Mouse (Mus musculus): ENCODE data around the gene Htatip2. TPM values are rescaled to one million over a fixed set of nuclear protein-coding genes. Genes with fewer than 3 reads are reported as not detected.

Htatip2 gene
- polyA plus RNA-seq, 1 experiment from 2014 or later: 12.5 TPM

- TF ChIP-seq CTCF (IDR thresholded peaks at IDR 0.05; ENCODE audit: low read depth): peak; percentile 84
- ATAC-seq (ENCODE audit: insufficient read depth): peak; percentile 29; the same call in 1 of the 2 replicates
- DNase-seq: peak; percentile 90
Observed at GRCm38 (mm10) chr7:49751148-49751547, 7.8 kb upstream of the Htatip2 start.

GRCm38 (mm10) chr7:49752730-49753506 is 6.0 kb upstream of the Htatip2 start:
- no peaks in the 10 kb centered on the region for H3K36me3 ChIP-seq (ENCODE audit: insufficient read depth)
- H3K4me1 ChIP-seq (ENCODE audit: insufficient read depth): no peaks in the 10 kb centered on the region
- no peak overlapping the region for H3K27ac ChIP-seq (ENCODE audit: low read depth)
- TF ChIP-seq CTCF (IDR thresholded peaks at IDR 0.05; ENCODE audit: low read depth): peak; percentile 73
- H3K9me3 ChIP-seq (ENCODE audit: low read depth, low read length): no peaks in the 10 kb centered on the region
- no peak overlapping the region for H3K4me3 ChIP-seq (ENCODE audit: low read depth, low read length)
- 0 out of 2 replicates have a peak, but pooled peaks cover 6% of the 10 kb centered on the region for H3K27me3 ChIP-seq (ENCODE audit: insufficient read depth, low read length)
- WGBS: 17% methylated on average over 25 of the region's 25 CpGs
- ATAC-seq (ENCODE audit: insufficient read depth): 0 out of 2 replicates have a peak, but pooled peaks have one; percentile 20
- no peak overlapping the region for H3K9ac ChIP-seq
- DNase-seq: peak; percentile 84
- H3K4me2 ChIP-seq: peak overlapping the region; percentile 41

More at GRCm38 (mm10) chr7:49751148-49751547, 7.8 kb upstream of the Htatip2 start:
- WGBS: 5% methylated on average over 4 of the region's 4 CpGs
- Histone ChIP-seq H3K4me2 (no peak overlapping the region), H3K4me1 (ENCODE audit: insufficient read depth) (no peaks in the 10 kb centered on the region), H3K9ac (no peak overlapping the region), H3K36me3 (ENCODE audit: insufficient read depth) (no peaks in the 10 kb centered on the region), H3K27ac (ENCODE audit: low read depth) (no peak overlapping the region), H3K4me3 (ENCODE audit: low read depth, low read length) (no peak overlapping the region), H3K9me3 (ENCODE audit: low read depth, low read length) (no peaks in the 10 kb centered on the region), H3K27me3 (ENCODE audit: insufficient read depth, low read length) (0 out of 2 replicates have a peak, but pooled peaks cover 6% of the 10 kb centered on the region)

- no peak overlapping the region for H3K27ac ChIP-seq (ENCODE audit: low read depth)
- no peak overlapping the region for H3K4me2 ChIP-seq
- H3K4me3 ChIP-seq (ENCODE audit: low read depth, low read length): no peak overlapping the region
- DNase-seq: peak; percentile 84
- peak; percentile 86 for TF ChIP-seq CTCF (IDR thresholded peaks at IDR 0.05; ENCODE audit: low read depth)
- 0 out of 2 replicates have a peak, but pooled peaks cover 6% of the 10 kb centered on the region for H3K27me3 ChIP-seq (ENCODE audit: insufficient read depth, low read length)
- ATAC-seq (ENCODE audit: insufficient read depth): no peak
- no peaks in the 10 kb centered on the region for H3K4me1 ChIP-seq (ENCODE audit: insufficient read depth)
- H3K9ac ChIP-seq: no peak overlapping the region
- 4% methylated on average over 9 of the region's 9 CpGs for WGBS
- H3K36me3 ChIP-seq (ENCODE audit: insufficient read depth): no peaks in the 10 kb centered on the region
- no peaks in the 10 kb centered on the region for H3K9me3 ChIP-seq (ENCODE audit: low read depth, low read length)
Observed at GRCm38 (mm10) chr7:49754767-49755166, 4.1 kb upstream of the Htatip2 start.

GRCm38 (mm10) chr7:49762605-49763004 is 3.7 kb downstream of the Htatip2 start:
- H3K9ac ChIP-seq: no peak overlapping the region
- DNase-seq (no peak), ATAC-seq (ENCODE audit: insufficient read depth) (no peak)
- no peaks in the 10 kb centered on the region for H3K4me1 ChIP-seq (ENCODE audit: insufficient read depth)
- TF ChIP-seq CTCF (IDR thresholded peaks at IDR 0.05; ENCODE audit: low read depth): no peak
- H3K27ac ChIP-seq (ENCODE audit: low read depth): no peak overlapping the region
- no peak overlapping the region for H3K4me2 ChIP-seq
- H3K9me3 ChIP-seq (ENCODE audit: low read depth, low read length): no peaks in the 10 kb centered on the region
- no peaks in the 10 kb centered on the region for H3K36me3 ChIP-seq (ENCODE audit: insufficient read depth)
- no peak overlapping the region for H3K4me3 ChIP-seq (ENCODE audit: low read depth, low read length)
- WGBS: 71% methylated on average over 13 of the region's 13 CpGs
- H3K27me3 ChIP-seq (ENCODE audit: insufficient read depth, low read length): no peaks in the 10 kb centered on the region

GRCm38 (mm10) chr7:49764011-49764716 is 5.2 kb downstream of the Htatip2 start:
- Histone ChIP-seq H3K4me1 (ENCODE audit: insufficient read depth) (no peaks in the 10 kb centered on the region), H3K36me3 (ENCODE audit: insufficient read depth) (no peaks in the 10 kb centered on the region), H3K4me3 (ENCODE audit: low read depth, low read length) (no peak overlapping the region), H3K27ac (ENCODE audit: low read depth) (no peak overlapping the region), H3K4me2 (no peak overlapping the region), H3K9ac (no peak overlapping the region), H3K27me3 (ENCODE audit: insufficient read depth, low read length) (no peaks in the 10 kb centered on the region), H3K9me3 (ENCODE audit: low read depth, low read length) (no peaks in the 10 kb centered on the region)
- DNase-seq: no peak
- no peak for TF ChIP-seq CTCF (IDR thresholded peaks at IDR 0.05; ENCODE audit: low read depth)
- 44% methylated on average over 10 of the region's 10 CpGs for WGBS
- ATAC-seq (ENCODE audit: insufficient read depth): no peak

GRCm38 (mm10) chr7:49766166-49766565 is 7.3 kb downstream of the Htatip2 start:
- TF ChIP-seq CTCF (IDR thresholded peaks at IDR 0.05; ENCODE audit: low read depth): no peak
- ATAC-seq (ENCODE audit: insufficient read depth): no peak
- WGBS: 60% methylated on average over 7 of the region's 7 CpGs

GRCm38 (mm10) chr7:49768509-49768908 is 9.6 kb downstream of the Htatip2 start:
- H3K4me2 ChIP-seq: no peak overlapping the region
- H3K9ac ChIP-seq: no peak overlapping the region
- H3K9me3 ChIP-seq (ENCODE audit: low read depth, low read length): no peaks in the 10 kb centered on the region
- no peaks in the 10 kb centered on the region for H3K4me1 ChIP-seq (ENCODE audit: insufficient read depth)
- DNase-seq: no peak
- H3K4me3 ChIP-seq (ENCODE audit: low read depth, low read length): no peak overlapping the region
- no peaks in the 10 kb centered on the region for H3K27me3 ChIP-seq (ENCODE audit: insufficient read depth, low read length)
- ATAC-seq (ENCODE audit: insufficient read depth): no peak
- H3K36me3 ChIP-seq (ENCODE audit: insufficient read depth): no peaks in the 10 kb centered on the region
- WGBS: 57% methylated on average over 9 of the region's 9 CpGs
- H3K27ac ChIP-seq (ENCODE audit: low read depth): no peak overlapping the region
- TF ChIP-seq CTCF (IDR thresholded peaks at IDR 0.05; ENCODE audit: low read depth): no peak

More at GRCm38 (mm10) chr7:49766166-49766565, 7.3 kb downstream of the Htatip2 start:
- Histone ChIP-seq H3K36me3 (ENCODE audit: insufficient read depth) (no peaks in the 10 kb centered on the region), H3K4me1 (ENCODE audit: insufficient read depth) (no peaks in the 10 kb centered on the region), H3K9ac (no peak overlapping the region), H3K9me3 (ENCODE audit: low read depth, low read length) (no peaks in the 10 kb centered on the region), H3K27me3 (ENCODE audit: insufficient read depth, low read length) (no peaks in the 10 kb centered on the region), H3K4me2 (no peak overlapping the region), H3K4me3 (ENCODE audit: low read depth, low read length) (no peak overlapping the region), H3K27ac (ENCODE audit: low read depth) (no peak overlapping the region)
- DNase-seq: no peak
